Mouse (Mus musculus) CD4-positive helper T cell, adult 2 months (primary cell): ENCODE data around the gene Tgm1.
A peak's percentile ranks its signal among the peaks of the same experiment; 100 is the strongest.

Source experiments
- DNase-seq: peaks from one replicate; pipeline ENCODE4 v3.0.0-alpha.2; 2012; ENCODE audit warnings: low read depth, missing footprints, low spot score

Gene Tgm1

GRCm38 (mm10) chr14:55713729-55714122 lies at the start of gene Tgm1:
TSS of gene Tgm1 (minus strand) at chr14:55713926.
- DNase-seq = no peak

- no peak for DNase-seq
These were observed 49.4 kb upstream of the Tgm1 start for GRCm38 (mm10) chr14:55763166-55763565.

GRCm38 (mm10) chr14:55762001-55762821 lies 48.5 kb upstream of the Tgm1 start:
- DNase-seq = no peak

- DNase-seq = no peak
These were observed 47.4 kb upstream of the Tgm1 start, which contains the start of gene Ltb4r2 for GRCm38 (mm10) chr14:55761163-55761562. TSS of gene Ltb4r2 (plus strand) at chr14:55761428.

GRCm38 (mm10) chr14:55760156-55760555 lies 46.4 kb upstream of the Tgm1 start:
- DNase-seq = peak; percentile 82

- DNase-seq = peak; percentile 47
These were observed 44.6 kb upstream of the Tgm1 start, which contains the start of gene Cideb for GRCm38 (mm10) chr14:55758363-55758784. TSS of gene Cideb (minus strand) at chr14:55758458.

GRCm38 (mm10) chr14:55757566-55757965 lies 43.8 kb upstream of the Tgm1 start:
- DNase-seq = no peak

DNA sequence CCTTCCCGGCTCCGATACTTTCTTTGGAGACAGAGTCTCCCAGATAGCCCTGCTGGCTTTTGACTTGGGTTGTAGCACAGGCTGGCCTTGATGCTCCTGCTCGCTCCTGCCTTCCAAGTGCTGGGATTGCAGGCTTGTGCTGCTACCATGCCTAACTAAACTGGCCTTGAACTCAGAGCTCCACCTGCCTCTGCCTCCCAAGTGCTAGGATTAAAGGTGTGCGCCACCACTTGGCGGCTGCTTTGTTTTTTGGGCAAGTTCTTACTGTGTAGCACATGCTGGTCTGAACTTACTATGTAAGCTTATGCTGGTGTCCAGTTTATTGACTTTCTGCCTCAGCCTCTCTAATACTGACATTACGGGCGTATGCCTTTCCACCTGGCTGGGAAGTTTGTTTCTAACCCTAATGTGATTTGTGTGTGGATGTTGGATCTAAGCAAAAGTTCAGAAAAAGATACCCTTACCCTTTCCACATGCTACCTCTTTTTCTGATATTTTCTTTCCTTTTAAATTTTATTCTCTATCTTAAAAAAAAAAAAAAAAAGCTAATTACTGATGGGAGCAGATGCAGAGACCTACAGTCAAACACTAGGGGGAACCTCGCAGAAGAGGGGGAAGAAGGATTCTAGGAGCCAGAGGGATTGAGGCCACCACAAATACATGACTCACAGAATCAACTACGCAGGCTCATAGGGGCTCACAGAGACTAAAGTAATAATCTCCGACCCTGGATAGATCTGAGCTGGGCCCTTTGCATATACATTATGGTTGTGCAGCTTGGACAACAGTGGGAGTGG lies 33.5 kb upstream of the Tgm1 start:
- DNase-seq = no peak

DNA sequence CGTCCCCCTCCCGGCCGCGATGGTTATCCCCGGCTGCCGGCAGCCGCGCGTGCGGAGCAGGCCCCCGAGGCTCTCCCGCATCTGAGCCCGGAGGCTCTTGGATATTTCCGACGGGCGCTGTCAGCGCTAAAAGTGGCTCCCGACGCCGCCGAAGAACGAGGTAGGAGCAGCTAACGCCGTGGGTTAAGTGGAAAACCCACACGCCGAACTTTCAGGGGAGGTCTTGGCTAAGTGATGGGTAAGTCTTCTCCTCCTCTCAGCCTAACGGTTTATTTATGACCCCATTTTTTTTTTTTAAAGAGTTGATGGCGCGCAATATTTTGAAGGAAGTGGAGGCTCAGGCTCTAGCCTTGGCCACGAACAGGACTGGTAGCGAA lies 32.1 kb upstream of the Tgm1 start:
- DNase-seq = no peak

GRCm38 (mm10) chr14:55745180-55745860 lies 31.6 kb upstream of the Tgm1 start, which contains the start of the genes Dhrs1 and Nop9:
TSS of gene Dhrs1 (minus strand) at chr14:55745690.
TSS of gene Nop9 (plus strand) at chr14:55745693.
- peak; percentile 90 for DNase-seq

- peak; percentile 87 for DNase-seq
These were observed 30.0 kb upstream of the Tgm1 start for GRCm38 (mm10) chr14:55743711-55744110.

DNA sequence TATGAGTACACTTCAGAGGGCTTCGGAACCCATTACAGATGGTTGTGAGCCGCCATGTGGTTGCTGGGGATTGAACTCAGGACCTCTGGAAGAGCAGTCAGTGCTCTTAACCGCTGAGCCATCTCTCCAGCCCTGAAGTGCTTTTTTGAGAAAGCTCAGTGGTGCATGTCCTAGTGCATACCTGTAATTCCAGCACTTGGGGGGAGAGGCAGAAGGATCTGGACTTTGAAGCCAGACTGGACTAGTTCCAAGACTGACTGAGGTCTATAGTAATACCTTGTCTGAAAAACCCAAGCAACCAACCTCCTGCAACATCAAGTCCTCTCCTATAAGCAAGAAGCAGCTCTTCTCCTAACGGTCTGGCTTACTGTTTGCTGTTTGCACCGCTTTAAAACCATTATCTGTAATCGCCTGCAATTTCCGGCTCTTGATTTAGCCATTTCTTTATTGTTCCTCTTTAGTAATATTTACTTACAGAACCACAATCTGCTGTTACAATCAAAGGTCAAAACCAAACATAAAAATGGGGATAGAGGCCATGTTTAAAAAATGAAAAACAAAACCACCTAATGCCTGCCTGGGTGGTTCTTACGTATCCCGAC lies 23.5 kb upstream of the Tgm1 start:
- no peak for DNase-seq

- no peak for DNase-seq
These were observed 22.0 kb upstream of the Tgm1 start for GRCm38 (mm10) chr14:55735758-55736157.

DNA sequence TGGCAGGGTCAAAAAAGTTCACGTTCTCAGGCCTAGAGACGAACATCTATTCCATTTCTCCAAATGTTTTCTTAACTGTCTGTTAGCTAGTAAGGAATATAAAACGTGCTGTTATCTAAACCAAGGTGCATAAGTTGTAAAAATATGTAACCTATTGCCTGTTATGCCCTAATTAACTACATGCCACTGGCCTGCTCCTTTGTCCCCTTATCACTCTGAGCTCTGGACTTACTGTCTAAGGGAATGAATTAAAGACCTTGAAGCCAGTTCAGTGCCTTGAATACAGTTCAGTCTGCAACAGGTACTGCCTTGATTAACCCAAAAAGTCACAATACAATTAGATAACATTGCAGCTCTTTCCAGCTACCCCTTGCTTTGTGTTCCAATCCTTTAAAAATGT lies 21.6 kb upstream of the Tgm1 start:
- DNase-seq = no peak

DNA sequence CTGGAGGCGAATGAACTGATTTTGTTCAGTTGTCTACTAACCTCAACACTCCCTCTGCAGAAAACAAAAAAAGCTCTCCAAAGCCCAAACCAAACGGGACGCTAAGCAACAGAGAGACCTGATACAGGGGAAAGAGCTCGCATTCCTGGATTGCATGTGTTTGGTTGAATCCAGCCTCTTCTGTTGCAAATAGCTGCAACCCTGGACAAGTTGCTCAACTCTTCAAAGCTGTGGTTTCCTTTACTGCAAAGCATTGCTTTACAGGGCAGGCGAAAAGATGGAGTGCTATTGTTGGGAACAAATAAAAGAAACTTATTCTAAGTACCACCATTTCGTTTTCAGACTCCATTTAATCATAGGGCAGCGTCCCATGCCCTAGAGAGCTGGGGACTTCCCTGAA lies 21.1 kb upstream of the Tgm1 start:
- DNase-seq = no peak

DNA sequence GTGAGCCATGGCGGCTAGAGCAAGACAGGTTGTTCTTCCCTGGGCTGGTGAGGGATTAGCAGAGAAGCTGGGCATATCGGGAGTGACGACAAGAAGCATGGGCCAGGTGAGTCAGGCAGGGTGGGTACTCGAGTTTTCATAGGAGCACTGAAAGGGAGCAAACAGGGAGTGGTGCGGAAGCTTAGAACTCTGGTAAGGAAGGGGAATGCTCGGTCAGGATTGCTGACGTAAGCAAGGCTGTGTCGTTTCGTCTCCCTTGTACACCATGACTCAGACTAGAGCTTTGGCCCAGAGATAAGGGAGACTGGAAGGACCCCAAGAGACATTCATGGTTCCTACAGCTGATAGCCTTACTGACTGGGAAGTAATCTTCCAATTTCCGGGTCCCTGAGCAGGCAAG lies 20.2 kb upstream of the Tgm1 start:
- DNase-seq = no peak

- no peak for DNase-seq
These were observed 16.9 kb upstream of the Tgm1 start for GRCm38 (mm10) chr14:55730531-55731032.

GRCm38 (mm10) chr14:55730116-55730515 lies 16.4 kb upstream of the Tgm1 start:
- no peak for DNase-seq

- no peak for DNase-seq
These were observed 14.4 kb upstream of the Tgm1 start for GRCm38 (mm10) chr14:55727889-55728685.

DNA sequence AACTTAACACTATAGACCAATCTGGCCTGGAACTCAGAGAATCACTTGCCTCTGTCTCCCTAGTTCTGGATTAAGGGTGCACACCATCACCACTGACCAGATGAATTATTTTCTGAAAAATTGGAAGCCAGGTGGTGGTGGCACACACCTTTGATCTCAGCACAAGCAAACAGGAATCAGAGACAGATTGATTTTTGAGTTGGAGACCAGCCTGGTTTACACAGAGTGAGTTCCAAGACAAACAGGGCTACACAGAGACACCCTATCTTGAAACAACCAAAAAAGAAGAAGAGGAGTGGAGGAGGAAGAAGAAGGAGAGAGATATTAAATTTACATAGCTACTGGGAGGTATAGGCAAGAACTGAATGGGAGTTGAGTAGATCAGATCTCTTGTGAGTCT lies 12.5 kb upstream of the Tgm1 start:
- no peak for DNase-seq
